ENCODE assay signal across 8 mouse cellular contexts in genomic region chr5:32588136-32588535, GRCm38 (mm10). TPM values are rescaled to one million over a fixed set of nuclear protein-coding genes. Genes with fewer than 3 reads are reported as not detected.
A peak's percentile ranks its signal among the peaks of the same experiment; 100 is the strongest.
DNase-seq lines count a peak whose midpoint lies in the region; TF ChIP-seq lines count a peak whose summit lies in the region.

No protein-coding gene starts in this region.

- H3K9me3 ChIP-seq in ES-Bruce4 (replicated peaks; ENCODE audit: control insufficient read depth, insufficient read depth, low read length, poor library complexity, severe bottlenecking): peaks cover 19% of the 10 kb centered on the region

- no peak for TF ChIP-seq POLR2A in ES-Bruce4 (IDR thresholded peaks at IDR 0.05; ENCODE audit: insufficient read depth, low read length)
- TF ChIP-seq POLR2A in cerebellum, adult 2 months (IDR thresholded peaks at IDR 0.05; ENCODE audit: borderline replicate concordance, insufficient read depth, low read length): no peak

- TF ChIP-seq CTCF in ES-Bruce4 (IDR thresholded peaks at IDR 0.05; ENCODE audit: low read depth, low read length): peak; percentile 65
- peak; percentile 74 for TF ChIP-seq CTCF in cerebellum, adult 2 months (IDR thresholded peaks at IDR 0.05; ENCODE audit: borderline replicate concordance, insufficient read depth, low read depth, low read length)

- no peak for TF ChIP-seq EP300 in ES-Bruce4 (IDR thresholded peaks at IDR 0.05; ENCODE audit: insufficient read depth, low read depth, low read length)

- no peak overlapping the region for H3K4me3 ChIP-seq in ES-Bruce4 (ENCODE audit: low read depth, low read length)
- no peak overlapping the region for H3K4me3 ChIP-seq in cerebellum, adult 2 months (replicated peaks; ENCODE audit: insufficient read depth, low read depth, low read length)

- H3K27ac ChIP-seq in ES-Bruce4 (ENCODE audit: insufficient read depth, low read length): no peak overlapping the region
- H3K27ac ChIP-seq in cerebellum, adult 2 months (ENCODE audit: insufficient read depth, low read length): no peak overlapping the region

- H3K9ac ChIP-seq in ES-Bruce4 (ENCODE audit: low read depth, poor library complexity, severe bottlenecking): no peak overlapping the region

- peak; percentile 66 for DNase-seq in heart, adult 8-10 months (ENCODE audit: low spot score)
- no peak for DNase-seq in heart, adult 11 months
- DNase-seq in cerebellum, adult 2 months: peak; percentile 40 to 41
- DNase-seq in frontal cortex, postnatal 25 days (ENCODE audit: low spot score in 2 of 2): peak; percentile 20 to 55
- peak; percentile 54 for DNase-seq in layer of hippocampus, adult 9-10 months (ENCODE audit: low spot score)
- DNase-seq in lung, postnatal 4 days: peak; percentile 37 to 75
- peak; percentile 70 for DNase-seq in testis, postnatal 10 days (ENCODE audit: low spot score)

- H3K4me1 ChIP-seq in ES-Bruce4 (ENCODE audit: control insufficient read depth, insufficient read depth, low read length): no peaks in the 10 kb centered on the region
- no peaks in the 10 kb centered on the region for H3K4me1 ChIP-seq in cerebellum, adult 2 months (ENCODE audit: control insufficient read depth, insufficient read depth, low read length)

- H3K27me3 ChIP-seq in ES-Bruce4 (ENCODE audit: control insufficient read depth, insufficient read depth, low read length, poor library complexity, severe bottlenecking): no peaks in the 10 kb centered on the region
- no peaks in the 10 kb centered on the region for H3K27me3 ChIP-seq in cerebellum, adult 2 months (ENCODE audit: control insufficient read depth, insufficient read depth, low read length)

- WGBS in cerebellum, adult 2 months: 5% methylated on average over 5 of the region's 5 CpGs

- H3K36me3 ChIP-seq in ES-Bruce4 (ENCODE audit: control insufficient read depth, insufficient read depth, low read length, poor library complexity, severe bottlenecking): no peaks in the 10 kb centered on the region

RNA-seq across cellular contexts. Expression of gene Yes1, which starts 22.8 kb away (rescaled TPM):
- total RNA-seq in heart, adult 8-10 months (2022): 10 to 100 TPM; 14.7 to 19.0 (median 17.0) TPM
- 59.5 and 65.5 TPM in 2 replicates for polyA plus RNA-seq in ES-Bruce4 (2011; ENCODE audit: insufficient read depth, insufficient read length, low read depth, missing spikeins)
- polyA plus RNA-seq in cerebellum, adult 2 months (2012; rRNA removed): 8.3 and 8.6 TPM in 2 replicates
